Mouse (Mus musculus) lung, adult 18-20 months (tissue): ENCODE measurements around the gene Ifi27l2b.
"Not testable (repeated sequence)": the region's sequence is repeated elsewhere in the genome, so short reads cannot be mapped to it uniquely, and the experiment has no call there.

ENCODE experiments used
- DNase-seq, 2 experiments: peaks; one replicate each; pipeline ENCODE4 v3.0.0; 2022; ENCODE audit warnings: mixed read lengths in 2 of 2

Ifi27l2b gene

DNA sequence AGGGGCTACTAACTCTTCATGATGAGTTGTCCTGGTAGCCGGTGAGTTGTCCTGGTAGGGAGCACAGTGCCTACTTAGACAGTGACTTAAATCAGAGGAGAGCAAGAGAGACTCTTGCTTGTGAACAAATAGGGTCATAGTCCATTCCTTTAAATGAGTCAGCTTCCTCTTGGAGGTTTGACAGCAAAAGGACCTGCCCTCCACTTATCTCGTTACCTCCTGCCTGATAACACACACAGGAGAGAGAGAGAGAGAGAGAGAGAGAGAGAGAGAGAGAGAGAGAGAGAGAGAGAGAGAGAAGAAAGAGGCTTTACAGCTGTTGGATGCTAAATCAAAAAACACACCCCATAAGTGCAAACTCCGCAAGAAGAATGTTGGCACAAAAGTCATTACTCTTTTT, at the start of gene Ifi27l2b:
TSS of gene Ifi27l2b (minus strand) at position 84 of the 400 bp plus-strand sequence.
- DNase-seq: no peak

DNA sequence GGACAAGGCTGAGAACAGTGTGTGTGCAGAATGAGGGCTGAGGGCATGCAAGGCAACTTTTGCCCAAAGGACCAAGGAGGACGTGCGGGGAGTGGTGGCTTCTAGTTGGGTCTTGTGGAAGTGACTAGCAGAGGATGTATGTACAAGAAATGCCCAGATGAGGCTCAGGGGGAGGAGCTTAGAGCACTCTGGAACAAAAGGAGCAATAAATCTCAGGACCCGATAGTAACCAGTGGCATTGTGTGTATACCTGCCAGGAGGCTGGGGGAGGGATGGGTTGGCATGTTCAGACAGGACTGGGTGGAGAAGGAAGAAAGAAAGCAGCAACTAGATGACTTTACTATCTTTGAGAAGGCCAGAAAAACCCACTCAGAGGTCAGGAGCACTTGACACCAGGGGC, 47.4 kb upstream of the Ifi27l2b start:
- no peak for DNase-seq

DNA sequence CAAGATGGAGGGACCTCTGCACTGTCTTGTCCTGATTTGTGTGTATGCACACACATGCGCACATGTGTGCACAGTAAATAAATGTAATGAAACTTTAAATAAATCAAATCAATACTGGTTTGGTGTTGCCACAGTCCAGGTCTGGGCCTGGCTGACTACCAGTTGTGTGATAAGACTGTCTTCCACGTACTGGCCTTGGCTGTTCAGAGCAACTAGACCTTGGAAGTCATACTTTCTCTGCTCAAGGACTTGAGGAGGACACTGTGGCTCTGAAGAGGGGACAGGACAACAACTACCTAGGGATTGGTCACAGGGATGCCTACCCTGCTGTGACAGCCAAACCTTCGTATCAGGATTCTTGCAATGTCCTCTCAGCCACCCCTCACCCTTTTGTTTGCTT, 46.3 kb upstream of the Ifi27l2b start:
- DNase-seq: no peak

DNA sequence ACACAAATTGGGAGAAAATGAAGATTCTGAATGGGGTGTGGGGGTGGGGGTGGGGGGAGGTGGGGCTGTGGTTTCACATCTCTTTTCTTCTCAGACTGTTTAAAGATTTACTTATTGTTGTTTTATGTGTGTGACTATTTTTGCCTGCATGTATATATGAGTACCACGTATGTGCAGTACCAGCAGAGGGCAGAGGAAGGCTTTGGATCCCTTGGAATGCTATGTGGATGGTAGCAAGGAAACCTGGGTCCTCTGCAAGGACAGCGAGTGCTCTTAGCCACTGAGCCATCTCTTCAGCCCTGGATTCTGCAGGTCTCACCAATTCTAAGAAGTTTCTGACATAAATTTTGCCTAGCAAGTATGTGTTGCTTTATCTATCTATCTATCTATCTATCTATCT, 42.2 kb upstream of the Ifi27l2b start:
- DNase-seq: no peak

DNA sequence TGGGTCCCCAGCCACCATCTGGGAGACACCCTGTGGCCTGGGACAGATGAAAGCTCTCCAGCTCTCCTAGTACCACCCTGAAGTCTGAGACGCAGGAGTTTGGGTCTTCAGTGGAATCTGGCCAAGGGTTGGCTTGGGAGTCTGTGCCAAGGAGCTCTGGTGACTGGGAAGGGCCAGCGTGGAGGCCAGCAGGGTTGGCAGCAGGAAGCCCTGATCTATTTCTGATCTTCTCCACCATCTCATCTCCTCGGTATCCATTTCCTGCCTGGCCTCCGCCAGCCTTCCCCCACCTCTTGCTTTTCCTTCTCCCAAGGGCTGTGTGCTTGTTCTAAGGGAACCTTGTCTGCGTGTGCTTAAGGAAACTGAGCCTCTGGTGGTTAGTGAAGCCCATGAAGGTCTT, 41.7 kb upstream of the Ifi27l2b start:
- DNase-seq: no peak

DNA sequence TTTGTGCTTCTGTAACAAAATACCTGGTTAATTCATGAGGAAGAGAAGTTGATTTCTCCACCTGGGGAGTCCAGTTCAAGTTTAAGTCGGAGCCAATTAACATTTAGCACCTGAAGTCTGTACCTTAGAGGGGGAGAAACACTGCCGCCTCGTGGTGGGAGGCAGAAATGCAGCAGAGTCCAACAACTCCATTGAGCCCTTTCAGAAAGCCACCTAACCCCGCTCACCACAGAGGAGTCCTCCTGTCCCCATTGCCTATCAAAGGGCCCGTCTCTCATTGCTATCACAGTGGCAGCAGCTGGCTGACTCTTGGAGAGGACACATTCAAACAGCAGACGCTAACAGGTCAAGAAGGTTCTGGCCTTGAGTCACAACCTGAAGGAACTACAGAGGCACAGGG, 37.5 kb upstream of the Ifi27l2b start:
- peak; percentile 50 to 55 for DNase-seq

DNA sequence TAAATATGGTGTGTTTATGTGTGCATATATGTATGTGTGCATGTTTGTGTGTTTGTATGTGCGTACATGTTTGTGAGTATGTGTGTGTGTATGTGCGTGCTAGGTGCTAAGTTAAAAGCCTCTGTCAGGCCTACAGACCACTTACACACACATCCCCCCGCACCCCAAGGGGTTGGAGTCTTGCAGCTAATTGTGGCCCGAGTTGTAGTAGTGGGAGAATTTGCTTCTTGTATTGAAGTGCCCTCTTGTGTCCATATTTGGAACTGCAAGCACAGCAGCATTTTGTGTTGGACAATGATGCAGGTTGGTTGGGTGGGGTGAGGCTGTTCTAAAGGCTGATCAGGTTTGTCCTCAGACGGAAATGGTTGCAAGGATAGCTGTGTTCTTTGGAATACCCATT, 35.7 kb upstream of the Ifi27l2b start:
- DNase-seq: peak; percentile 61 to 78

DNA sequence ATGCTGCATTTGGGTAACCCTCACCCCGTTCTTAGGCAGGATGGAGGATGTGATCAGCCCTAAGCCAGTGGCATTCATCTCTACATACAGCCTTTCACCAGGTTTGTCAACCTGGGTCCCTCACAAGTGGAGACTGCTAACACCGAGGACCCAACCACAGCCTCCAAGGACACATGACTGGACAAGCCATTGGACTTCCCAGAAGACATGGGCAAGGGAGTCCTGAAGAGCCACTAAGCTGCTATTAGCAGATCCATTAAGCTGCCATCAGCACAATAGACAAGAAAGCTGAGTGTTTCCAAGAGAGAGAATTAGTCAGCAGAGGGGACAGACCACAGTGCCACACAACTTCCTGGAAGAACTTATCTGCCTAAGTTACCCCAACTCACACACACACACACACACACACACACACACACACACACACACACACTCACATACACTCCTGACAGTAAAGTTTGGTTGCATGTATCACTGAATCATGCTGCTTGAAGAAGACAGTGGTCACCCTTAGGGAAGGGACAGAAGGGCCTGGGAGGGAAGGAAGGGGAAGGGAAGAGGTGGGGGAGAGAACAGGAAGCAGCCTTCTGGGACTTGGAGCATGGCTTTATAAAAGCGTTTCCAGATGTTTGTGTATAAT, 34.2 kb upstream of the Ifi27l2b start:
- no peak for DNase-seq

DNA sequence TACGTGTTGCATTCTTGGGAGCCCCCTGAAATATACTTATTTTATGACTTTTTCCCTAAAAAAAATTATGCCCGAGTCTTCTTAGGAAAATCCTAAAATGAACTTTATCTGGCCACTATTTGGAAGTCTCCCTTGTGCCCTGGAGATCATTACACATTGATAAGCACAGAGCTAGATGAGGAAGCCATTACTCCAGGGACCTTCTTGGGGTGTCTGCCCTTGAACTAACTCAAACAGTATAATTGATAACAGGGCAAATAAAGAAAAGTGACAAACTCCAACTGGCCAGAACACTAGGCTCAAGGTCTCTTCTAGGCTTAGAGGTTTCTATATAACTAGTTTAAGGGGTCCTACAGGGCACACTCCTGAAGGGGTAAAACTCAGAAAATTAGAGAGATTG, 30.7 kb upstream of the Ifi27l2b start:
- no peak for DNase-seq

DNA sequence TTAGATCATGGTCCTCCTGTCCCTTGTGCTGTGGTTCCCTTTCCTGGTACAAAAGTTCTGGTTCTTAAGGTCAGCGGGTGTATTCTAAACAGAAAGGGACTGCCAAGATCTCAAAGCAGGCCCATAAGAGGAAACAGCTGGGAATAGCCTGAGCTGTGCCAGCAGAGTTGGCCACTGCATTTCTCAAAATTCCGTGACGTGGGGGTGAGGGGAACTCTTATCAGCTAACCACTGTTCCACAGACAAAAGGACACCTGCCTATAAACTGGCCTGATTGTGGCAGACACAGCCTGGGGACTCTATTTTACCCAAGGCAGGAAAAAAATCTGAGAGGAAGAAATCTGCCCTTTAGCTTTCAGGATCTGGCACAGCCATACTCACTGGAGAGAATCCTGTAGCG, 30.3 kb upstream of the Ifi27l2b start:
- peak; percentile 47 to 57 for DNase-seq

DNA sequence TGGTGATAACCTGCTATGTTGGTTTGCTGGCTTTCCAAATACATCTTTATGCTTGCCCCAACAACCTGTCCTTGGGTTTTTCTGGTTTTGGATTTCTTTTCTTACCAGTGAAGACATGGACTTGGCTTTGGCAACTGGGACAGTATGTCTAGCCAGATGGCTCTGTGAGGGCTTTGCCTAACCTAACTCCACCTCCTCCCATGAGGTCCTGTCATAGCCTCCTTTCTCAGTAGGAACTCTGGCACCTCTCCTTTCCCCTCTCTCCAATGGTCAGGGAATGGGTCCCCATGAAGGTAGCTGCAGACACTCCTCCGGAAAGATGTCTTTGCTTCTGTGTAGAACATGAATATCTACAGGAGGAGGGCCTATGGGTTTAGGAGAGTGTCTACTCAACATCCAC, 29.7 kb upstream of the Ifi27l2b start:
- peak in 1 of 2 experiments; percentile 31 for DNase-seq

DNA sequence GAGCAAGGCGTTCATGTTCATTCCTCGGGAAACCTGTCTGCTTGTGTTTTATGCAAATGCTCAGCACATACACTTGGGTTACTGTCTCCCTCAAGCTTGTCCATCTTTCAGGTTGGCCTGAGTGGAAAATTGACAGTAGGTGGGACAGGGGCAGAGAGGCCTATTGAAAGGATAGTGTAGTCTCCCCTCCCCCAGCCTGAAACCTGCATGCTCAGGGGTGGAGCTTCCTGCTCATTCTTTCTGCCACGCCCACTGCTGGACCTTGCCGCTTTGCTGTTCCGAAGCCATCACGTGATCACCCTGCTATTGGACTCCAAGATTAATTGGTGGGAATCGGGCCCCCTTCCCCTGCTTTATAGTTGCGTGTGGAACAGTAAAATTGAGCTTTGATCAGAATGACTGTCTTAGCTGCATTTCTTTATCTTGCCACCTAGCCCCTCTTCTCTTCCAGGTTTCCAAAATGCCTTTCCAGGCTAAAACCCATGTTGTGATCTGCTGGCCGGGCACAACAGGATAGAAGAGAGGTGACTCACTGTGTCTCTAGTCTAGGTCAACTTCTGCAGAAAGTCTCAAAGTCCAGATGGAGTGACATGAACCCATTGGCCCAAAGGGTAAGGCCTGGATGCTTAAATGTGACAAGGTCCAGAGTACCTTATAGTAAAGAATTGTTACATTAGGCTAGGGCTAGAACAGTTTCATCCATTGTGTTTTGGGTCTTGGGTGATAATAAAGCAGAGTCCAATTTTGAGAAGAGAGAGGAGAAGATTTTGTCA, 27.4 kb upstream of the Ifi27l2b start:
- DNase-seq: not testable (repeated sequence)

DNA sequence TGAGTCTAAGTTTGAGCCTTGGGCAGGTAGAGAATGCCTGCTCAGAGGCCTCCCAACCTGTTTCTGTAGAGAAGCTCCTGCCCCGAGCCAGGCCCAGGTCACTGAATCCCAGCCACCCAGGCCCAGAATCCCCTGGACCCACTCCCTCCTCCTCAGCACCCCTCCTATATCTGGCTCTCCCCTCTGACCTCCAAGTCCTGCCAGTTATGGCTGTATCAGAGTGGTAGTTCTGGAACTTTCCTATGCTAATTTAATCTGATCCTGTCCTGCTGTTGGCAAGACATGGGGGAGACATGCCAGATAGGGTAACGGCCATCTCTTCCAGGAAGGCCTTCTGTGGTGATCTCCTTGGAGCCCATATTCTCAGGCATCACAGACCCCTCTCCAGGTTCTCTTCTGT, 25.8 kb upstream of the Ifi27l2b start:
- DNase-seq: no peak

DNA sequence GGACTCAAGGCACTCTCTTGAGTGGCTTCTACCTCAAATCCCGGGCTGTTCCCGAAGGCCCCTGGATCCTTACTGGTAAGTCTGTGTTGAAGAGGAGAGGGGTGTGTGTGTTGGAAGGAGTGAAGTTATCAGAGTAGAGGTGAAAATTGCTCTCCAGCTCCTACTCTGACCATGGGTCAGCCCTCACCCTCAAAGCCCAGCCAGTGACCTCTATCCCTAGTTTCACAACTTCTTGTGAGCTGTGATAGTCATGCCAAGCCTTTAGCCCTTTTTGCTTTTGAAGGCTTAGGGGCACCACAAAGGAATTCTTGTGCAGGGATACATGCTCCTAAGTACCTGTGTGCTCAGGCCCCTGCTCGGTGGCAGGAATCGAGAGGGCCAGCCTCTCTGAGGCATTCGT, 24.6 kb upstream of the Ifi27l2b start:
- peak; percentile 33 to 50 for DNase-seq

DNA sequence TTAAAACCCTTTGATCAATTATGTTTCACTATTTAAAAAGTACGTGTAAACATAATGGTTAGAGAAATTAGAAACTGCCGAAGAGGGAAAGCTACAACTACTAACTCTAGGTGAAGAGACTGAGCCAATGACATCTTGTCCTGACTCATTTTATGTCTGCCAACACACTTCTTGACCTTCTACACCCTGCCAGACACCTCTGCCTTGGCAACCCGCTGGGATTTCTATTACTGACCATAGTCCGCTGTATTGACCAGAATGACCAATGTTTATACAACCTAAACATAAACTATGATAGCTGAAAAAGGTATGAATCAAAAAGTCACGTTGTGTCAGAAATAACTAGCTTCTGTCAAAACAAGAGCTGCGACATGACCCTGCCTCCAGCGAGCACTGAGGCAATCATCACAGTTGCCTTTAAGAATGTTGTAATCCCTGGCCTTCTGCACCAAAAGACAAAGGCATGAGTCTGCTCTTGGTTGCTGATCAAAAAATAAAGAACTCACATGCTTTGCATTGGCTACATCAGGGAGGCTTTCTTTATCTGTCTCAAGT, 20.5 kb upstream of the Ifi27l2b start:
- DNase-seq: no peak

DNA sequence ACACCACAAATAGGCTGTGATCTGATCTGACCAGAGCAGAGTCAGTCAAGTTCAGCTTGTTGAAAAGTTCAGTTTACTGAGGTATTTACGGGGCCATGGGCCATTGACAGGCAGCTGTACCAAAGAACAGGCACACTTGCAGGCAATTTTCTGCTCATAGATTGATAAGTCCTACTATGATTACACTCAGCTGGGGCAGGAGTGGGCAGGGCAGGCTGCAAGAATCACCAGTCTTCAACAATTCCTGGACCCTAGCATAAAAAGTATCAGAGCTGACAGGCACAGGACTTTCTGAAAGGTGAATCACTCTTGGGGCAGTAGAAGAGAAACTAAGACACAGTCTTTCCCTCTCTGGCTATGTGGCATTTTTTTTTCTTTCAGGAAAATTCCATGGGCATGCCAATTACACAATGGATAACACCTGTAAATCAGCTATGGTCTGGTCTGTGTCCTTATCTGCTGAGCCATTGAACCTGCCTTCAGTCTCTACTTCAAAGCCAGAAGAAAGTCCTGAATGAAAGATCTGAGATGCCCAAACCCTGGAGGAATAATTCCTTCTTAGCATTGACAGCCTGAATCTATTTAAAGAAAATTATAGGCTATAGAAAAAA, 19.9 kb upstream of the Ifi27l2b start:
- no peak for DNase-seq

DNA sequence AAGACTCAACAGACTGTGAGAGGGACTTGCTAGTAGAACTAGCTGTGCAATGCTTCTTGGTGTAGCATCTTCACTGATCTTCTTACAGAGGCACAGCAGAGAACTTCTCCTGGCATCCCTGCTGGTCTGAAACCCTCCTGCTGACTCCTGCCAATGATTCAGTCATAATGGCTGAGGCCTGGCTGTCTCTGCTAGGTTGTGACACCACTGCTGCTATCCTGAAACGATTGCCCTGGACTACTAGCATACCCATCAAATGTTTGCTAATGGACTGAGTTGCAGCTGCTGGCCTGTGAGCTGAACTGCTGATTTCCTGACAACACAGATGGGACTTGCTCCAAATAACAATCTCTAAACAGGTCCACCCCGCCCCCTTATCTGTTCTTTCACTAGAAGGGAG, 17.5 kb upstream of the Ifi27l2b start:
- DNase-seq: peak in 1 of 2 experiments; percentile 31

DNA sequence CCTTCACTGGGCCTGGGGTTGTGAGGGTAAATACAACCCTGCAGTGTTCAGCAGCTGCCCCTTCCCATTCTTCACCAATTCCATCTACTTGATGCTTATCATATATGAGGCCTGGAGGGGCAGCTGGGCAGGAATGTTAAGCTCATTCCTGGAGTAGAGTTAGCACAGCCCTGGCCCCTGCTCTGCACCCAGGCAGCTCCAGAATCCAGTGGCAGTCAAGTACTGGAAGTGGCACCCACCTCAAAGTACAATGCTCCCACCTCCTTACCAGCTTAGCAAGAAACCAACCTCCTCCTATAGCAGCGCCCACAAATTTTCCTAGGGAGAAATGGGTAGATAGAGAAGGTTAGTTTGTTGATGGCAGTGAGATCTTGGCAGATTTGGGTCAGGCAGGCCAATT, 296 bp downstream of the Ifi27l2b start:
- not testable (repeated sequence) for DNase-seq

DNA sequence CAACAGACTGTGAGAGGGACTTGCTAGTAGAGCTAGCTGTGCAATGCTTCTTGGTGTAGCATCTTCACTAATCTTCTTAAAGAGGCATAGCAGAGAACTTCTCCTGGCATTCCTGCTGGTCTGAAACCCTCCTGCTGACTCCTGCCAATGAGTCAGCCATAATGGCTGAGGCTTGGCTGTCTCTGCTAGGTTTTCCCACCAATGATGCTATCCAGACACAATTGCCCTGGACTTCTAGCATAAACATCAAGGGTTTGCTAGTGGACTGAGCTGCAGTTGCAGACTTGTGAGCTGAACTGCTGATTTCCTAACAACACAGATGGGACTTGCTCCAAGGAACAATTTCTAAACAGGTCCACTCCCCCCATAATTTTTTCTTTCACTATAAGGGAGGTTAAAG, 3.7 kb downstream of the Ifi27l2b start:
- no peak for DNase-seq

DNA sequence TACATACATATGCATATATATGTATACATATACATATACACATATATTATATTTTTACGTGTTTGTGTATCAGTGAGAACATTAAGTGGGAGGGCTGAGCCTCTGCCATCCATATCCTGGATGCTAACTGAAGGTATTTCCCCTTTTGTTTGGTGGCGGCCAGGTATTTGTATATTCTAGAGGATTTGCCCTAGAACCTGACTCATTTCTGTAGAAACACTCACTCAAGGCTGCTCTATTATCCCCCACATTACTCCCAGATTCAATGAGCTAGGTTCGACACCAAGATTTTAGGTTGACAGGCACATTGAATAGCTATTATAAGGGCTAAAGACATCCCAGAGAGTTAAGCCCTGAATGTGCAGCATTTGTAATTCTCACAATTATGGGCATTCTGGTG, 12.0 kb downstream of the Ifi27l2b start:
- DNase-seq: no peak

DNA sequence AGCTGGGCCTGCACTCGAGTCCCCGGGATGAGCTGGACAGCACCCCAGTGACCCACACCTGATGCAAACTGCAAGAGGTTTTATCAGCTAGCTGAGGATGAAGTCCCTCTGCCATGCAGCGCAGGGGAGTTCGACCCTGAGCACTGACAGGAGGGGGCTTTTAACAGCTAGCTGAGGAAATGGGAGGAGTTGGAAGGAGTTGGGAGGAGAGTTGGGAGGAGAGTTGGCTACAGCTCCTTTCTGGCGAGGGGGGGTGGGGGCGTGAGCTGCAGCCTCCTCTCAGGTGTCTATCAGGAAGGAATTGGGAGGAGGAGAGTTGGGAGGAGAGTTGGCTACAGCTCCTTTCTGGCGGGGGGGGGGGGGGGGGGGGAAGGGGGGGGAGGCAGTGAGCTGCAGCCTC, 12.8 kb downstream of the Ifi27l2b start:
- DNase-seq: not testable (repeated sequence)

DNA sequence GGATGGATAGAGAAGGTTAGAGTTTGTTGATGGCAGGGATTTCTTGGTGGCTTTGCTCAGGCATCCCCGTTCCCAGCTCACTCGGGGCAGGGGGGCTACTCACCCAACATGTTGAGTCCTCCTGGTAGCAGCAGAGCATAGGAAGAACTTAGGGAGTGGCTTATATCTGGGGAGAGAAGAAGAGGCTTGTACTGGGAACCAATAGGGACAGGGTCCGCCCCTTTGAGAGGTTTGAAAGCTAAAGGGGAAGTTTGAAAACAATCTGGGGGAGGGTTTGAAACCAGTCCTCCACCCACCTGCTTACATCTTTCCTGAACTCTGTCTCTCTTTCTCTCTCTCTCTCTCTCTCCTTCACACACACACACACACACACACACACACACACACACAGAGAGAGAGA, 13.5 kb downstream of the Ifi27l2b start, which contains the start of gene Ifi27l2a:
TSS of gene Ifi27l2a (minus strand) at position 157 of the 400 bp plus-strand sequence.
- peak in 1 of 2 experiments; percentile 19 for DNase-seq

DNA sequence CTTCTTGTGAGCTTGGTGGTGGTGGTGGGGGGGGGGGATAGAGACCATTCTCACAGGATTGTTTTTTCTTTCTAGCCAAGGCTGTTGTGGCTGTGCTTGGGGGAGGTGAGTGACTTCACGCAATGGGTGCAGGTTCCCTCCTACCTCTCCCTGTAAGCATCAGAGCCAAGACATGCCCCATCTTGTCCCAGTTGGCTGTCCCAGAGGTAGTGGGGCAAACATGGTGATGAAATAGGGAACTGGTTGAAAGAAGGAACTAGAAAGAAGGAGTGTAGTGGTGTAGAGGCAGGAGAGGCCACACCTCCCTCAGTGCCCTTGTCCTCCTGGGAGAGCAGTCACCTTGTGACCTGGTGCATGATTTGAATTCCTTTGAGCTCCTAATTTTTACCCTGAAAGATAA, 19.4 kb downstream of the Ifi27l2b start:
- DNase-seq: peak in 1 of 2 experiments; percentile 23

DNA sequence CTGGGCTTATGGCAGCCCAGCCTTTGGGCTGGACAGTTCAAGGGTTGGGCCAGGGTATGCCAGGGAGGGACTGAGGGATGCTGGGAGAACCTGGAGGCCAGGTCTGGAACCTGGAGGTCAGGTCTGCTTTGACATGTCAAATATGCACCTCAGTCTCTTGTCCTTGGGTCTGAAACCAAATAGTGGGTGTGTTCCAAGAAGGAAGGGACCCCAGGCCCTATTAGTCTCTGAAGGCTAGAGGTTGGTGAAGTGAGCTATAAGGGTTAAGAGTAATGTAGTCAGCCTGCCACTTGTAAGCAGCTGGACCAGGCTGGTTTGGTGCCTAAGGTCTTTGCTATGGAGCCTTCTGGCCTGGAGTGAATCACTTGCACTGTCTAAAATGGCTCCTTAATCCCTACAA, 22.2 kb downstream of the Ifi27l2b start:
- DNase-seq: no peak
